Mouse (Mus musculus): Measurements from ENCODE around the gene Agap1.
A peak's percentile ranks its signal among the peaks of the same experiment; 100 is the strongest.

The Agap1 gene

DNA sequence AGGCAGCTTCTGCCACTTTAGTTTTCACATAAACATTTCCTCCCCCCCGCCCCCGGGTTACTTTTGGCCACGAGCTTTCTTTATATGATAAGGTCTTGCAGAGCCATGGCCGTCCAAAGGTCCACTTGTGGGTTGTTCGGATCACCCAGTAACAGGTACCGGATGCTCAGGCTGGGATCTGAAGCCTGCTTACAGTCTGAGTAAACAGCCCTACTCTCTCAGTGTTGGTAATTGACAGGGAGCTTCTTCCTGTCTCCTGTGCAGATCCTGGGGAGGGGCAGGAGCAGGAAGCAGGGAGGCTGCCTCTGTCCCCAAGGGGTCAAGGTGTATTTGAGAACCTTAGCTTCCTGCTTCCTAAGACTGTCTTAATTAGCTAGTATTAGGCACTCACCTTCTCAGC is 269.9 kb downstream of the Agap1 start:
- no peak for DNase-seq

DNA sequence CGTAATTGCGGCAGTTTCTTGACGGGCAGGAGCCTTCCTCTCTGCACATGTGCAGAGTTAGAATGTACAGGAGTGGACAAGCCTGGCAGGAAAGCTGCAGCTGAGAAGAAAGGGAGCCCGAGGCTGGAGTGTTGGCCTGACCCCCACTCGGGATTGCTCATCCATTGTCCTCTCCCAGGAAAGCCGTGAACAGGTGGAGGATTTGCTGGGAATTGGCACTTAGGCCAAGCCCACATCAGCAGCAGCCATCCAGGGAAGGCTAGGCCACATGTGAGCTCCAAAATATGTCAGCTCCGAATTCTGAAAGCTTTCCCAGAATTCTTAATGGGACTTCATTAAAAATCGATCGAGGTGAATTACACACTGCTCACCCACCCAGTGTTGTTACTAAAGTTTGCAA is 270.4 kb downstream of the Agap1 start:
- DNase-seq, result no peak

DNA sequence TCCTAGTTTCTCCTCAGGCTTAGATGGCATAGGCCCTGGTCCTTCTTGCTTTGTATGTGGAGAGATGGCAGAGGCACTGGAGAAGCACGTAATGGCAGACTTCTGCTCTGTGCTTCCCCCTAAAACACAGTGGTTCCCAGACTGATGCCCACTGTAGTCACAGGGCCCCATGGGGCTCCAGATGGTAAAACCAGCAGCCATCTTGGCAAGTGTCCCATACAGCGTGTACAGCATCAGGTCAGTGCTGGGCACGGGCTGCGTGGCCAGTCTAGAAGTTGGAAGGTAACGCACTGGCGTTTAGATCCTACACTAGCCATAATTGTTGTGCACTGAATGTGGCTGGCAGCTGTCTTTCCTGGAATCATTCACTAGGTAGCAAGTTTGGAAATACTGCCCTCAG is 273.9 kb downstream of the Agap1 start:
- no peak for DNase-seq

DNA sequence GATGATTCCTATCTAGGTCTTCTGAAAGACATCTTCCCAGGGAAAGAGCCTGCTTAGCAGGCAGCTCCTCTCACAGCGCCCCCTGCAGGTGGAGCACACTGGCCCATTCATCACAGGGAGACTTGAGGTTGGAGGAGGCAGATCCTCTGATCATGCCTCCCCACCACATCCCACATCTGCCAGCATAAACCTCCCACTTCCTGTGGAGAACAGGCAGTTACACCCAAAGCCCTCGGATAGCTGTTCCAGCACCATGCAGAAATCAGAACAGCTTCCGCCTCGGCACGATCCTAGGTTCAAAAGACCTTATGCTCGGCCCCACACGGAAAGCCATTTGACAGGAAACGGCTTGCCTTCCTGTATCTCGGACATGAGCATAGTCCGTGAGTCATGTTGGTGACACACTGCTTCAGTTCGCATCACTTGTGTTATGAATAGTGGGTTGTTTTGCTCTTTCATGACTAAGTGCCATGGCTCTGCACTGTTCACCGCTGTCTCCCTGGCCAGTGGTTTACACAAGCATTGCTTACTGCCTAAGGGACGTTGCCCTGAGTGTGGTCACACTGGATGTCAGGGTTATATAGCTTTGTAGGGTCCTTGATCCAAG is 276.1 kb downstream of the Agap1 start:
- no peak for DNase-seq

DNA sequence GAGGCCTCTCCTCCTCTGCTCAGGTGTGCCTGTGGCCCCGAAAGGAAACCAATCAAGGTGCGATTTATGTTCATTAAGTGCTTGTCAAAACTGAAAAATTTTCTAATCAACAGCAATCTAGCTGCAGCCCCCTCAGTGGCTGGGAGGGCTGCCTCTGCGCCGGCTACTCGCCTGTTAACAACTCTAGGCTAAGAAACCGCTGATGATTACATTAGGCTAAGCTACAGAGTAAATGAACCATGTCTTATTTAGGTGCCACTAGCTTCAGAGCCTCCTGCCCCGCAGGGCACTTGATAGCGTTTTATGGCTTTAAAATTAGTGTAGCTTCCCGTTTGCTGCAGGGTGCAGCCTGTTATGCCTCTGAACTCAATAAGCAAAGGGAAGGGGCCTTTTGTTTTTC is 279.8 kb downstream of the Agap1 start:
- no peak for DNase-seq

DNA sequence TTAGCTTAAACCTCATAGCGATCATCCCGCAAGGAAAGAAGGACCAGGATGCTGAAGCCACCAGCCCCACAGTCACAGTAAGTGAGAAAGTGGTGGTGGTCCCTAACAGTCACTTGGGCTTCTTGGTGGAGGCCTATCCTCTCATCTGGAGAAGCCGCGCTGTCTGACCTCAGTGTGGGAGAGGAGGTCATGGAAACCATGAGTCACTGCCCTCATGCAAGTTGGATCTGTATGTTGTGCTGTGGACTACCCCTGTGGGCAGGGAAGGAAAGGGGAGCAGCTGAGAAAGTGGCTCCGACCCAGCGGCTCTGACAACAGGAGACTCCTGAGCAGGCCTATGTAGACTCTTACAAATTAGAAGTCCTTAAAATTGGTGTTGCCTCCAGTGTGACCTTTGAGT is 280.5 kb downstream of the Agap1 start:
- no peak for DNase-seq

DNA sequence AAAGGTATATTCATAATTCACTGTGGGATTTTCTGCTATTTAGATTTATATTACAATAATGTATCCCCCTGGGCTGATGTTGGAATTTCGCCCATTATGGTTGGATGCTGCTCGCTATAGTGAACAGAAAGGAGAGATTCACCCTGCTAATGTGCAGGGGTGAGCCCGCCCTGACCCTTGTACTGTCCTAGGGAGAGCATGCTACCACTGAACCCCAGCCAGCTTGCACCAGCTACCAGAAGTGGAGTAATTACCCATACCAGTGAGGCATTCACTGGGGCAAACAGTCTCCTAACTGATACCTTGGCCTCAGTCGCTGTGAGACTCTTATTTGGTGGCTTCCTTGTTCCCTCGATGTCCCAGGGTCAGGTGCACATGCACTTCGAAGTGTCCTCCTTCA is 281.4 kb downstream of the Agap1 start:
- DNase-seq, result peak; percentile 70

DNA sequence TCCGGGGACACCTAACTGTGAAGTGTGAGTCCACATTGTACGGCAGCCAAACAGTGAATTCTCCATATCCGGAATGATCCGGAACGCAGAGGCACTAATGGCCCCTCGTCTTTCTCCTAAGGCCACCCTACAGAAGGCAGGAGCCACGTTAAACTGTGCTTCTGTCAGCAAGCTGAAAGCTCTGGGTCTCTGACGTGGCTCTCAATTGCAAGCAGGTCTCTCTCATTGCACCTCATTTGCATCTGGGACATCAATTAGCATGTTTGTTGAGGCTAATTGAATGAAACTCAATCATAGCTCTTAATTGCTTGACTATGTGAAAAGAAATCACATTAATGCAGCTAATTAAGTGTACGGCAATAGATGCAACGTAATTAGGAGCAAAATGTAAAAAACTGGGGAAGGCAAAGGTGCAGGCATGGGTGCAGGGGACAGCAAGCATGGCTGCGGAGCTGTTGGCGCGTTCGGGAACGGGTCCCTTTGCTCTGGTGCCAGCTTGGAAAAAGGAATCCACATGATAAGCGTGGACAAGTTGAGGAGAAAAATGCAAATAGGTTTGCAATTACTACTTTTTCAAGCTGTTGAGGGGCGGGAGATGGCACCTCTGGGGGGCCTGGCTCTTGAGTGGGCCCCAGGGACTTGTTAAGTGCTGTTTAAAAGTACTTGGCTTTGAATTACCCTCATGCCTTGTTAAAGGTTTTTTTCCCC is 284.6 kb downstream of the Agap1 start:
- DNase-seq, result no peak

DNA sequence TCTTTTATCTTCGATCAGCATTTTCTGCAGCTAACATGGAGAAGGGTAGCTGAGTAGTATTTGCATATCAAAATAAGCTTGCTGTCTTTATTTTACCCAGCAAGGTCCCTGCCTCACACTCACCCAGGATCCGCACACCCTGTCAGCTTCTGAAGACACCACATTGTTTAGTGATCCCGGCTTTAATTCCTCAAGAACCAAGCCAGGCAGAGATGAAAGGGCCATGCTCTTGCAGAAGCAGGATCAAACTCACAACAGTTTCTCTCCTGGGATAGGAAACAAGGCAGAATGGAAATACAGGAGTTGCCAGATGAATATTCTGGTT is 285.1 kb downstream of the Agap1 start:
- no peak for DNase-seq

DNA sequence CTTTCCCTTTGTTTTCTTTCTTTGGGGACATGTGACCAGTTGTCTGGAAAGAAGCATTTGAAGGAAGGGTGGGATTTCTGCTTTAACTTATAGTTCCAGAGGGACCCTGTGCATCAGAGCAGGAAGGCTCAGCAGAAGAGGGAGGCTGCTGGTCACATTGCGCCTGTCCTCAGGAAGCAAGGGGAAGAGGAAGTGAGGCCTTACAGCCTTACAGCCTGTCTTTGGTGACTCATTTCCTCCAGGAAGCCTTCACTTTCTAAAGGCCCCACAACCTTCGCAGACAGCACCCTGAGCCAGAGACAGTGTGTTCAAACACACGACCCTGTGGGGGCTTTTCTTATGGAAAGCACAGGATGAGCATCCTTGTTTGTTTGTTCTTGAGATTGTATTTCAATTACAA is 287.8 kb downstream of the Agap1 start:
- no peak for DNase-seq

DNA sequence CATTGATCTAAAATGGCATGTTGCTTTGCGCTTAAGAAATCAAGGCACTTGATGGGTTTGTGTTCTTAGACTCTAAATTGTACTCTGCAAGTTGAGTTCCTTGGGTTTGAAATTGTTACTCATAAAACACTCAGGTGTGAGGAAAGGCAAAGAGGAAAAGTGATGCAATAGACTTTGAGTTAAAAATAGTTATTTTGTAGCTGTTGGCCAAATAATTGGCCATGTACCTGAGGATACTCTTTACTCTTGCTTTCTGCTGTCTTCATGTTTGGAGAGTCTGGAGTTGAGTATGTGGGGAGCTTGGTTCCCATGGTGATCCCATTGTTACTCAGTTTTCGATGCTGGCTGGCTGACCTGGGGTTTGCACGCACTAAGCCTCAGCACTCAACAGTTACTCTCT is 291.6 kb downstream of the Agap1 start:
- no peak for DNase-seq

DNA sequence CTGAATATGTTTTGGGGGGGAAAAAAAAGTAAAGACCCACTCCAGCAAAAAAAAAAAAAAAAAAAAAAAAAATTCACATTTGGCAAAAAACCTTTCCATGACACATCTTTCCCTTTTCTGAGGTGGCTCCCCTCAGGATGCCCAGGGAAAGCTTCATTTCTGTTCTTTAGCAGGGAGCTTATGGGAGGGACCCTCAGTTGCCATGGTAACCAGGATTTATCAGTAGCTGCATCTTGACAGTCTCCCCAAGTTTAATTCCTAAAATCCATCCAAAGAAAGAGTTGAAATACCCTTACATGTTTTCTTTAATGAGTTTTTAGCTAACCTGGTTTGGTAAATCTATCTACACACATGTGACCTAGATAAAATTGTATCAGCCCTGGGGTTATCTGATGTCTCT is 295.1 kb downstream of the Agap1 start:
- no peak for DNase-seq

DNA sequence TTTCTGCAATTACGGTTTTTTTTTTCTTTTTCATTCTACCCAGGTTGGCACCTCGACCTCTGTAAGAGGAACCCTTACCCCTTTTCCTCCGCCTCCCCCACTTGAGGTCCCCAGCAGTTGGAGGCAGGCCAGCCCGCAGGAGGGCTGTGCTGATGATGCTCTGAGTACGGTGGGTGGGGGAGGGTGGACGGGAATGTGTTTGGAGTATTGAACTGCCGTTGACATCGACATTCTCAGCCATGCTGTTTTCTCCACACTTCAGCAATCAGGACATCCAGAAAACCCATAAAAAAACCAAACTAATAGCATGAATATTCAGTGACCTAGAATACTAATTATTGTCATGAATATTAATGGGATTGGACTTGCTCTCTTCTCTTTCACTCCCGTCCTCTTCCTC is 295.9 kb downstream of the Agap1 start:
- DNase-seq, result peak; percentile 43

DNA sequence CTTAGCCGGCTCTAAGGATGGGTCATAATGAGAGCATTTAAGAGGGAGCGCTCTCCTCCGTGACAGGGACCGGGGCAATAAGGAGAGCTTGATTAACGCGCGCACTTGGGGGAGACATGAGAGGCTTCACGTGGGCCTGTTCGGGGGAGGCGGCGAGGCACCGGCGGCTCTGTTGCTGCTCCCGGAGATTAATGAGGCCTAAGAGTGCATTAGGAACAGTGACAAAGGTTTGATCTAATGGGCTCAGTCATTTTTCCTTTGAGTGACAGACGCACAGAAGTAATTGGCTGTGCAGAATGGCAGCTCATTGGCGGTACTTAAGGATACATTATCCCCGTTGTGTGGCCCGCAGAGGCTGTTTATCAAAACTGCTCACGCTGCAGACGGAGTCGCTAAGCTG is 296.3 kb downstream of the Agap1 start:
- DNase-seq, result peak; percentile 19

DNA sequence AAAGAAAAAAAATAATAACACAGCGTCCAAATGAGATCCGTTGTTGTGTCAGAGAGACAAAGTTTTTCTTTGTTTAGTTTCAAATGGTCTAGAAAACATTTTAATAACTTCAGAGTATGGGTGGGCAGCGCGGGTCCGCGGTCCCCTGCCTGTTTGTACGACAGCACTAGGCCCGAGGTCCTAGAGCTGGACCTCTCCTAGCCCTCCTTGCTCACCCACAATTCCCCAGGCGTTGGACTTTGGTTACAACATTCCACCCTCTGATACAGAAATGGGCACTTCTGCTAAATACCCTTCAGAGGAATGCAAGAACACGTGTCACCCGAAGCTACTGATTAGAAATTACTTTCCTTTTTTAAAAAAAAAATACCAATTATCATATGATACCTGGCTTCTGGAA is 296.7 kb downstream of the Agap1 start:
- DNase-seq, result peak; percentile 68

DNA sequence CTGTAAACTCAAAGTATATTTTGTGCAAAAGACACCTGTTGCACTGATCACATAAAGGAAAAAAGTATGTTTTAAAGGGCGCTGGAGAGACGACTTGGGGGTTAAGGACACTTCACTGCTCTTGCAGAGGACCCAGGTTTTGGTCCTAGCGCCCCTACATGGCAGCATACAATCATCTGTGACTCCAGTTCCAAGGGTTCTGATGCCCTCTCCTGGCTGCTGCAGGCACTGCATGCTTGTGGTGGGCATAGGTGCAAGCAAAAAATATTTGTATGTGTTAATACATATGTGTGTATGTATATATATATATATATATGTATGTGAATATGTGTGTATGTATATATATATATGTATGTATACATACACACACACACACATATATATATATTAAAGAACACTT is 298.1 kb downstream of the Agap1 start:
- peak; percentile 20 for DNase-seq

DNA sequence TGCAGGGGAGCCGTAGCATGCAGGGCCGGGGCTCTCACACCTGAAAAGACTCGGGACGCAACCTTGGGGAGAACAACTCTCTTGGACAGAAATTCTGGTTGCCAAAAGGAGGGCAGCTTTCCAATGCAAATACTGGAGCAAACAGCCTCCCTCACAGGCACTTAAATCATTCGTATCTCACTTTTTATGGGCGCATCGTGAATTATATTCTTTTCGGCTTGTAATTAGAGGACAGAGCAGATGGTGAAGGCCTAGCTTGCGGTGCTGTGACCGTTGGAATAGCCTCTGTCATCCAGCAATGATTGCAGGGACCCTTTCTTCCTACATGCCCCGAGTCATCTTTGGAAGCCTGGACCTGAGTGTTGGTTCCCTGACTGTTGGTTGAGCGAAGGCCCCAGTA is 300.8 kb downstream of the Agap1 start:
- no peak for DNase-seq

DNA sequence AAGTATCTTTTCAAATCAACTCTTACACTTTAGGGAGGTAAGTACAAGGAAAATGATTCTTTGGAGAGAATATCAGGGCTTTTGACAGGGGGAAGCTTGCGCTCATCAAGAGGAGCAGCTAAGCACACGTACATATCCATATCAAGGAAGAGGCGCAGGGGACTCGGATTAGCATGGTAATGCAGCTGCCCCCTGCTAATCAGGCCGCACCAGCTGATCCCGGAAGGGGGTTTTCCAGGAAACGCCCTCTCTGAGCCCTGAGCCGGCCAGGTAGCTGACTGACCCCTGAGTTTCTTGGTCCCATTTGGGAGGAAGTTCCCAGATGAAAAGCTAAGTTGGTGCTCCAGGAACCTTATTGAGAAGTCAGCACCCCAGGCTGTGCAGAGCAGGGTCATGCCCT is 301.8 kb downstream of the Agap1 start:
- no peak for DNase-seq

DNA sequence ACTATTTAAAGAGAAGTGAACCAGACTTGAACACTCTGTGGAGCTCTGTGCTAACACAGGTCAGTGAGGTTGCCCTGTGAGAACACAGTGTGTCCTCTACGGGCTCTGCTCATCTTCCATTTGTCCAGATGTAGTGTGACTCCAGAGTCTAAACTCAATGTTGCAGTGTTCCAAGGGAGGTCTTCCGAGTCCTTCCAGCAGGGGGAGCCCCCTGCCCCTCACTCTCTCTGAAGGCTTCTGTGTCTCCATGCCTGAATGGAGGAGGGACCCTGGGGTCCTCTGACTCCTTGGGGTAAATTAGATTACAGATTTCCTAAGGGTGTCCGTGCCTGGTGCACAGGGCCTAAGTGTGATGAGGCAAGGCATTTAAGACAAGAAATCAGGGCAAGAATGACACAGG is 302.9 kb downstream of the Agap1 start:
- peak; percentile 23 for DNase-seq

DNA sequence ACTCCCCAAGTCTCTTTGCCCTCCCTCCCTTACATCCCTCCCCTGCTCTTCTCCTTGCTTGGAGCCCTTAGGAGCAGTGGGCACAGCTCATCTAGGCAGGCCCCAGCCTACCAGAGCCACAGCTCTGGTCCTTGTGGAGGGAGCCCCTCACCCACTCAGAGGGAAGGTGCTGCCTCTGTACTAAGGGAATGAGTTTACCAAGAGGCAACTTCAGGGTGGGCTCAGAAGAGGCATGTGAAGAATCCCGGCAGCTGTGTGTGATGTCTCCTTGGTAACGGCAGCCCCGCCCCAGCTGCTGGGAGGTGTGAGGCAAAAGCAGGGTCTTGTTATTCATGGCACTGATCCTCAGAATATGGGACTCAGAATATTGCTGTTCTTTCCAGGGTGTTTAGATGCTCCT is 309.3 kb downstream of the Agap1 start:
- DNase-seq, result no peak

DNA sequence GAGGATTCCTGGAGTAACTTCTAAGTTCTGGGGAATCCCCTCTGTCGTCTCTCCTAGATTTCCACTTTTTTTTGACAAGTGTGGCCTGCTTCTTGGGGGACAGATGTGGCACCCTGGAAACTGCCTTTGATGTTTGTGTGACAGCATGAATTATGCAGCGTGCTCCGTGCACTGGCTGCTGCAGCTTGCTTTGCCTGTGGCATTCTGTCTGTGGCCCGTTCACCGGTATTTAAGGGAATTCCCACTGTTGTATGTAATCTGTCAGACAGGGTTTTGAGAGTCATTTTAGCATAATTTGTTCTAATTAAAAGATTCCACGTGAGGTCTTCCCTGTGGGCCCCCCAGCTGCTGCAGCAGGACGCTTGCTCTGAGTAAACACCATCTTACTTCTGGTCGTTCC is 312.3 kb downstream of the Agap1 start:
- no peak for DNase-seq

DNA sequence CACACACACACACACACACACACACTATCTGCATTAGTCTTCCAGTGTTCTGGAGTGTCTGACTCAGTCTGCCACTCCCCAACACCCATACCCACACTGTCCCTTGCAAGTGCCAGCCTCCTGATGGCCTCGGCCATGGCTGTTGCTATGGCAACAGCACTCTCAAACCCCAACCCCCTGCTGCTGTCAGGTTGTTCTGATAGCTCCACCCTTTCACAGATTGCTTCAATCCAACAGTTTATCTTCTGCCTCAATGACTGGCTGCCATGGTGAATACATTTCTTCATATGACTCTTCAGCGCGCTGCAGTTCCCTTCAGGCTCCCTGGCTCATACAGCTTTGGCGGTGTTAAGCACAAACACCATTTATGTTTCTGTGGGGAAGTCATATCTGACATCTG is 315.0 kb downstream of the Agap1 start:
- DNase-seq, result no peak

DNA sequence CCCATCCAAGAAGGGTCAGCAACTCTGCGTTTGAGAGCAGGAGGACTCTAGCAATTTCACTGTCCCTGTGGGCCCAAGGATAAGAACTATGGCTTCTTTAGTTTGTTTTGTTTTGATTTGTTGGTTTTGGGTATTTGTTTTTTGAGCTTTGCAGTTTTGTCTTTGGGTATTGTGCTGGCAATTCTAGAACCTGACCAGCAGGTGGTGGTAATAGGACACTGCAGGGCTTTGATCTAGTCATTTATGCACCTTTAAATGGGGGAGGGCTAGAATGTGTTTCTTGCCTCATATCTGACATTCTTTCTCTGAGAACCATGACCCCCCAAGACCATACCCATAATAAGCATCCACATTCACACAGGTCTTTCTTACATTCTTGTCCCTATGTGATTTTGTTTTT is 315.7 kb downstream of the Agap1 start:
- no peak for DNase-seq

DNA sequence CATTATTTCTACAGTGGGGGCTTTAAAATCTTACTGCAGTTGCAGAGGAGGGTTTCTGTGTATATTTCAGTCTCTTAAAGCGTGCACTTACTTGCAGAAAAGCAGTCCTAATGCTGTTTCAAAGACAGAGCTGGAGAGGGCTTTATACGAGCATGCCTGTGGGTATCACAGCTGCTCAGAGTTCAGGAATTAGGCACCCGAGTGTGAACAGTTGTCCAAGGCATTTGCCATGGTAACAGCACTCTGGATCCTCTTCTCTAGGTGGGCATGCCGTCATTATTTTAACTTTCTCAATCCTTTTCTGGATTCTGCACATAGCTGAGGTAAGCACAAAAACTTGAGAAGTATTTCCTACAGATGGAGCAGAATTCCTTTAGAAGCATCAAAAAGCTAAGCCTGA is 321.1 kb downstream of the Agap1 start:
- no peak for DNase-seq

DNA sequence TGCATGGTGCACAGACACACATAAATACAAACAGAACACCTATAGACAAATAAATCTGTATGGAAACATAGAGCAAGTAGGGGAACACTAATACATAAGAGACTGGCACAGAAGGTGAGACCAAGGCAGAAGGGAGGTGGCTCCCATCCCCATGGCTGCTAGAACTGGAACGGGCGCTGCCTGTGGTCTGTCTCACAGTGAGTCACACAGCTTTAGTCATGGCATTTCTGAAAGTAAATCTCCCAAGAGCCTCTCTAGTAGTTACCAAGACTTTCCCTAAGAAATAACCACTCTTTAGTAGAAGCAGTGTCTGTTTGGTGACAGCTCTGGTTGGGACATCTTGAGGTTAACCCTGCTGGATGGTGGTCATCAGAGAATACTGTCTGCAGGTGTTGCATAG is 326.1 kb downstream of the Agap1 start:
- DNase-seq, result no peak
